Mouse (Mus musculus) Muller cell, postnatal 12 days (primary cell): ENCODE data around the gene Vegfd.

ENCODE experiments used
- DNase-seq: peaks from one replicate; pipeline ENCODE4 v3.0.0-alpha.2; 2015; ENCODE audit errors: inconsistent ontology term

The Vegfd gene

DNA sequence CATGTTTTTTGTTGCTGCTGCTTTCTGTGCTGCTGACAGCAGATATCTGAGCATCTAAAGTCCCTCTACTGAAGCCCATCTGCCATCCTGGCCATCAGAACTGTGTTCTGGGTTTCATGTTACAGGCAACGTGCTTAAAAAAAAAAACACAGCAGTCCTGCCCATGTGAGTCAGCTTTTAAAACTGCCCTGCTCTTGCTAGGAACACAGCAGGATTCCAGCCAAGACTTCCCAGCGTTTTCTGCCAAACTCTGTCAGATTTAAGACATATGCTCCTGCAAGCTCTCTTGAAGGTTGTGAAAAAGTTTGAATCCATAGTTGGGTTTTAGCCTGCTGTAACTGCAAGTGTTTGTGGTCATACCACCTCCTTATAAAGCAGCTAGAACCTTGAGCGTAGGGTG lies at the start of gene Vegfd:
Gene Vegfd, plus strand, starts transcription at position 298 of the 400 bp plus-strand sequence.
- peak; percentile 27 for DNase-seq

DNA sequence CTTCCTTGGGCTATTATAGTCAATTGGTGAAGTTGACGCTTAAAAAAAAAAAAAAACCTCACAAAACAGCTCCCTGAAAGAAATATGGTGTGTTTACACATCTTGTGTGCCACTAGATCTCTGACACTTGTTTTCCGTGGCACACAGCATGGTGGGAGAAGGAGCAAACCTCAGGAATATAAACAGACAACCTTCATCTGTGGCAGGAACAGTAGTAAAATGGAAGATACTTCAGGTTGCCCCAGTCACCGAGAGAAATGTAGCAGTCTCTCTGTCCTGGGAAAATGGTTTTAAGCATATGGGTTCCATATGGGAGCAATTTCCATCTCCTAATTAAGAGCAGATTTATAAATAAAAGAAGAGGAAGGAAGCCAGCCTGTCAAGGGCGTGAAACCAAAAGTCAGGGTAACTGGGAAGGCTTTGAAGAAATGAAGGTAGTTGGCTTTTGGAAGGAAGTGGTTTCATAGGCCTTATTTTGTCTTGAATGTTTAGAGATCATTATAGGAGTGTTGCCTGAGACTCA lies 49.7 kb upstream of the Vegfd start:
- DNase-seq = no peak

DNA sequence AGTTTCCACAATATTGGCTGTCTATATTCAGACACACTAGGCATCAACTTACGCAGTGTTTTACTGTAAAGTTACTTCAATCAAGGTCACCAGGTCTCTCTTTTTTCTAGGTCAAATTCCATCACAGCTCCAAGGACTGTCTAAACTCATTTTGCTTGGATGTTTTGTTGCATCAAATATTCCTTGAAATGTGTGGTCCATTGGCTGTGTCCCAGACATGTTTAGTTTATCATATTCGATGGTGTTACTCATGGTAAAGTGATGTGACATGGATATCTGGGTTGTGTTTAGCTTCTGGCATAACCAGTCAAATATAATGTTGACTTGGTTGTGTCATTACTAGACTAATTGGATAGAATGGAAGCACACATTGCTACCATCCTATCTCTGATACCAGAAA lies 42.8 kb upstream of the Vegfd start:
- DNase-seq = no peak

DNA sequence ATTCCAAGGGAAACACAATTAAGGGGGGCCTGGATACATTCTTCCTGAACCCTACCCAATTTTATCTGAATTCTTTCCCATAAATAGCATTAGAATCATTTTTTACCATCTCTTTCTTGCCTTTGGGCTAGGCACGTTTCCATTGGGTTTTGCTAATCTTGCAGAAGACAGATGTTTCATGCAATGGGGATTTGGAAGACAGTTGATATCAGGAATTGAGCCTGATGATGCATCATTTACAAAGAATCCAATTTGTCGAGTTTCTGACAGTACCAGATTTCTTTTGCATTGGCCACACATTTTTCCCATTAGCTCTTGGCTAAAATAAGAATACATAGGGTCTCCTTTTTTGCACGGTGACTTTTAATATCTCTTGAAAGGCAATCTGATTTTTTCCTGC lies 42.4 kb upstream of the Vegfd start:
- no peak for DNase-seq

DNA sequence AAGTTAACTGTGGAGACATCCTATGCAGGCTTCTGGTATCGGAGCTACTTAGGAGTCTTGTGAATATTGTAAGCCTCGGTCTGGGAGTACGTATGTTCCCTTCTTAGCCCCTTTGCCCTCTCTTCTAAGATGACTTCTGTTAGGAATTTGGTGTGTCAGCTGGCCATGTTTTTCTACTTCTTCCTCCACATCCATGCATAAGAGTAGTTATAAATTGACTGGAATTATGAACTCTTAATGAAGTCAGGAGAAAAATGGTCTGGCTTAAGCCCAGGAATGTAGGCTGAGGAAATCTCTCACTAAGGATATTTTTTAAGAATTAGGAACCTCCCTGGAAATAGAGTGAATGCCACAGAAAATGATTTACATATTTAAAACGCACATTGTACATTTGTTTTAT lies 34.6 kb upstream of the Vegfd start:
- DNase-seq = no peak

DNA sequence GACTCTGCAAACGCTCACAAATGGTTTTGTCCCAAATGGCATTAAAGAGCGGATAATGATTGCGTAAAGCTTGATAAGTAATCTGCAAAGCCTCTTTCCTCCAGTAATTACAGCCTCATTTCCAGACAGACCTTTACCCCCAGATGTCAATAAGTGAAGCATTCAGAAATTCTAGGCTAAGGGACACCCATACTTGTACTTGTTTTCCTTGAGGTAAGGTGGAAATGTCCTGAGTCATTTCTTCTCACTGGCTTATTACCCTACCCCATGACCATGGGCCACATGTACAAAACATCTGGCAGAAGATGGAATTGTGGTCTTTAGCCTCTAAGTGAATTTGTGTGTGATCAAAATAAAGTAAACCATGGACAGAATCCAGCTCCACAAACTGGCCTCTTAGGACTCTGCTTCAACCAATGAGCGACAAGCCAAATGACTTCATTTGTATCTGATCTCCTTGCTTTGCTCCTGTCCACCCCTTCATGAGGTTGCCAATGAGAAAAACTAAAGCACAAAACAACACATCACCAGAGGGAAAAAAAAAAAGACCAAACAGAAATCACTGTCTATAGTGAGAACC lies 27.7 kb upstream of the Vegfd start:
- DNase-seq = no peak

DNA sequence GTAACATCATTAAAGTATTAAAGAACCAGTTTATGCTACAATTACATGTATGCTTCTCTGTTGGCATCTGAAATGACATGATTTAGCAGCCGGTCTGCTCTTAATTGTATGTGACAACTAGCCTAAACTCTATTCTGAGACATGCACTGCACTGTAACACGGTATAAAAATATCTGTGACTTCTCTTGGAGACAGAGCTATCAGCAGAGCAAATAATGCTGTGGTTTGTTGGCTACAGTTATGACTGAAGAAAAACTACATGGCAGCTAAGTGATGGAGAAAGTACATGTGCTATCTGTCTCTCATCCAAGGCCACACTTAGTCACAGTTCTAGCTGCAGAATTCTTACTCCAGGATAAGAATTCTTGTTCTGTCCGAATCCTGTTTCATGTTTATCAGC lies 24.2 kb upstream of the Vegfd start:
- no peak for DNase-seq

DNA sequence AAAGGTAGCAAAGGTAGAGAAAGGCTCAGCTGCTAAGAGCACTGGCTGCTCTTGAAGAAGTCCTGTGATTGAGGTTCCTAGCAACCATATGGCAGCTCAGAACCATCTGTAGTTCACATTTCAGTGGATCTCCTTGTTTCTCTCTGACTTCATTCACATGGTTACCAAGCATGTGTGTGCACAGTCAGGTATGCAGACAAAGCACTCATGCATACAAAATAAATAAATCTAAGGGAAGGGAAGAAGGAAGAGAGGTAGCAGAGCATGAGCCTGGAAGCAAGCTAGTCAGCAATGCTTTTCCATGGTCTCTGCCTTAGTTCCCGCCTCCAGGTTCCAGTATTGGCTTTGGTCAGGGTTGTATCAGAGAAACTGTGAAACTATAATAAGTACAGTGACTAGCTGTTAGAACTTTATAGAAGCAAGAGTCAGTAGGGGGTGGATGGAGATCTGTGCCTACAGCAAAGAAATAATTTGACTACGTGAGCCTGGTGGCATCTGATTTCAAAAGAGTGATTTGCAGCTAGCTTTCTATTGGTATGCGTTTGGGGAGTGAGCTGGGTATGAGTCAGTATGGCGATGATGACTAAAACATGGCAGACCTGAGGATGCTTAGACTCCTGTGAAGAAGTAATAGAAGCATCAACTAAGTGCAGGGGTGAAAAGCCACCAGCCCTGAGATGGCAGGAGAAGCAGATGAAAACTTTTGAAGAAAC lies 7.9 kb upstream of the Vegfd start:
- DNase-seq = no peak

DNA sequence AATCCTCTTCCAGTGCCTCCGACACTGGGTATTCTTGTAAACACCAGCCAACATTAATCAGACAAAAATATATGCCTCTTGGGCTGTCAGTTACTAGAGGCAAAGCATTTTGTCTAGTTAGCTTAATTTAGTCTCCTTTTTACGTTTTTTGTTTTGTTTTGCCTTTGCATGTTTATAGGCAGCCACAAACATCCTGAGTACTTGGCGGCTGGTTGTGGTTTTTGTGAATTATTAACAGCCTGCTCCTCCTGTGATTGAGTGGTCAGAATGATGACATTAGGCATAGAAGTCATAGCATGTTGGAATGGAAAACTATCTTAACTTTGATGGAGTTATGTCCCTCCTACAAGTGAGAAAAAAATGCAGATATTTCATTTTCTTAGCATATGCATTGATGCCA lies 2.6 kb upstream of the Vegfd start:
- DNase-seq = no peak

DNA sequence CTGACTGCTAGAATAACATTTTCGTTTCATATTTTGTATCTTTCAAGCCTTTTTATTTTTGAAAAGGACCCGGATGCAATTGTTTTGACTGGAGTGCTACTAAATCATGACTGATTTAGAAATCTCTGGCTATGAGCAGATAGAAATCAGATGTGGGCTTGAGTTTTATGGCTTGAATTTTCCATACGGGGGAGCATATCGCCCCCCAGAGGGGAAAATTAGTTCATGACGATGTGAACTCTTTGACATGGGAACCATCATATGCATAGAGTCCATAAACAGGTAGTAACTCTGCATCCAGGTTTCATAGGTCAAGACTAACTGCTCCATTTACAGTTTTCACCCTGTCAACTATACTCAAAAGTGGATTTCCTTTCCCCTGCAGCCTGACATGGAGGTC lies 1.4 kb downstream of the Vegfd start:
- DNase-seq = no peak

DNA sequence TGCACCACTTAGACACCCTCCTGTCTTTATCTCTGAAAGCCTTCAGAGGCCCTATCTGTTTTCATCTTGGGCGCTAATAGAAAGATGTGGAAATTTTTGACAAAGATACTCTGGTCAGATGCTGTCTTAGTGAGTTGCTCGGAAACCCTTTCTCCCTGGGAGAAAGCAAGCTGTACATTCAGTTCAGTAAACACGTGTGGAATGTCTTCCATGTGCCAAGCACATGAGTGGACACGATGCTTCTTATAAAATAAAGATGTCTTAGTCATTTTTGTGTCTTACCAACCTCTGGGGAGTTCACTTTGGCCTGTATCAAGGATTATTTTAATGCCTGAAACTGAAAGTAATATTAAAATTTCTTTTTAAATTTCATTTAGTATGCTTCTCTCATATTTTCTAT lies 6.5 kb downstream of the Vegfd start:
- no peak for DNase-seq

DNA sequence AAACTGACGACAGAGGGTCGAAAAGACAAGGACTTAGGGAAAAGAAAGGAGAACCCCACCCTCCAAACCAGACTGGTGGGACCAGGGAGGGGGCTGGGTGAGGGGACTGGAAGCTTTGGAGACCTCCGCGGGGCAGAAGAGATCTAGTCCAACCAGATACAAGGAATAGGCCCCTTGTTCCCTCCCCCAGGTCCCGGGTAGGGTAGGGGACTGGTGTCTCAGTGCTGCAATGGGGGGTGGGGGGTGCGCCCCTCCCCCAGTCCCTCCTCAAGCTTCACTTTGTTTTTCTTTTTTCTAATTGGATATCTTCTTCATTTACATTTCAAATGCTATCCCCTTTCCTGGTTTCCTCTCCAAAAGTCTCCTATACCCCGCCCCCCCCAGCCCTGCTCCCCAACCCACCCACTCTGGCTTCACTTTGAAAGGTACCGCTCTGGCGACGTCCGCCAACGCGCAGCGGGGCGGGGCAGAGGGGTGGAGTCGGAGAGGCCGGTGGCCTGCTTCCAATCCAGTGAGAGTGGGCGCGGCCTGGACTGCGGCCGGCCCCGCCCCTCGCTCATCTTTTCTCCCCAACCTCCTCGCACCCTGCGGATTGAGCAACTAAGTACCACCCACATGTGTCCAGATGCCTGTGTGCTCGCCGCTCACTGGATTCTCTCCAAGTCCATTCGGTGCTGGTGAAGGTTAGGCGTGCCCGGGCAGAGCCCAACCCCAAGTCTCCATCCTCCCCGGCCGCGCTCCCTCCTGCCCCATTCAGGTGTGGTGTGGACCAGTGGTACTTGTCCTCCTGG lies 8.6 kb downstream of the Vegfd start:
- DNase-seq = peak; percentile 87

DNA sequence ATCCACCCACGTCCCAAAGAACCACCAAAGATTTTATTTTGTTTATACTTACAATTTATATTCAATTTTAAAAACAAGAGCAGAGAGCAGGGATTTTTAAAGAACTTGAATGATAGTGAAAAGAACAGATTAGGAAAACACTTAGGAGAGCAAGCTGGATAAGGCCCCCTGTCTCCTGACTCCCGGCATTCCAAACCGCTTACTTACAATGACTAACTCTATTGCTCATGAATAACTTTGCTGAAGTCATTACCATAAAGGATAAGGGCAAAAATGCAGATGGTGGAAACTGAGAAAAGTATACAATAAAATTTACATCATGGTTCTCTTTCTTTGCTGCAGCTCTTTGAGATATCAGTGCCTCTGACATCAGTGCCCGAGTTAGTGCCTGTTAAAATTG lies 20.9 kb downstream of the Vegfd start:
- peak; percentile 4 for DNase-seq

DNA sequence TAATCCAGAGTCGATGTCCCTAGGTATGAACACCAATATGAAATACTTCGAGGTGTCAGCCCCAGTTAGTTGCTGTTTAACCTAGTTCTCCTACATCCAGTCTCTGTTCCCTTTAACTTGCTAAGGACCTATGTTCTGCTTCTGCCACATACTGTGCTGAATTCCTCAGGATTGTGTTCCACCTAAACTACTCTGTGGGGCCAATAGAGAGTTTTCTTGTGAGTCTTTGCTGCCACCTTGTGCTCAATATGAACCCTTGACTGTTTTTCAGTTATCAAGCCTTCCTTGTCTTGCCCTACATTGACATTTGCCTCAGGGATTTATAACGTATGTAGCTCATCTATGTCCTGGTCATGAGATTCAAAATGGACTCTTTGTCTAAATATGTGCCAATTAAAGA lies 25.3 kb downstream of the Vegfd start:
- peak; percentile 5 for DNase-seq

DNA sequence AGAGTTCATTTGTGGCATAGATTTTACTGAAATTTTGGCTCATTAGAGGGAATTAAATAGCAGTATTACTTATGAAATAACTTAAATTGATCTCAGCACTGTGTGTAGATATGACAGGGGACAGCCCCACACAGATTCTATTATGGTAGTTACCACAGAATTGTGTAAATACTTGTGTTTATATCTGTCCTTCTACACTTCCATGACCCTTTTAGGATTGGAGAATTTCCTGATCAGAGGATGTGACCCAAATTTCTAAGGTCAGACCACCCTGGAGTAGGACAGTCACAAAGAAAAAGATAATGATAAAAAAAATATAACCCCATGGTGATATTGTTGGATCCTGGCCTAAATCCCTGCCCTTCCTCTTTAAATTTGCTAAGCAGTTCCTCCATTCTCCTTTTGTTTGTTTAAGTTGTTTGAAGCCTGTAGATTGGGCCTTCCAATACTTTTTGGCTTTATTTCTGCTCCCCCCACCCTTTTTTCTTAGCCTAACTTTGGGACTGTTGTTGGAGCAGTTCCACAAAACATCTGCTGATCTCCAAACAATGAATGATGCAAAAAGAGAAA lies 32.0 kb downstream of the Vegfd start:
- no peak for DNase-seq

DNA sequence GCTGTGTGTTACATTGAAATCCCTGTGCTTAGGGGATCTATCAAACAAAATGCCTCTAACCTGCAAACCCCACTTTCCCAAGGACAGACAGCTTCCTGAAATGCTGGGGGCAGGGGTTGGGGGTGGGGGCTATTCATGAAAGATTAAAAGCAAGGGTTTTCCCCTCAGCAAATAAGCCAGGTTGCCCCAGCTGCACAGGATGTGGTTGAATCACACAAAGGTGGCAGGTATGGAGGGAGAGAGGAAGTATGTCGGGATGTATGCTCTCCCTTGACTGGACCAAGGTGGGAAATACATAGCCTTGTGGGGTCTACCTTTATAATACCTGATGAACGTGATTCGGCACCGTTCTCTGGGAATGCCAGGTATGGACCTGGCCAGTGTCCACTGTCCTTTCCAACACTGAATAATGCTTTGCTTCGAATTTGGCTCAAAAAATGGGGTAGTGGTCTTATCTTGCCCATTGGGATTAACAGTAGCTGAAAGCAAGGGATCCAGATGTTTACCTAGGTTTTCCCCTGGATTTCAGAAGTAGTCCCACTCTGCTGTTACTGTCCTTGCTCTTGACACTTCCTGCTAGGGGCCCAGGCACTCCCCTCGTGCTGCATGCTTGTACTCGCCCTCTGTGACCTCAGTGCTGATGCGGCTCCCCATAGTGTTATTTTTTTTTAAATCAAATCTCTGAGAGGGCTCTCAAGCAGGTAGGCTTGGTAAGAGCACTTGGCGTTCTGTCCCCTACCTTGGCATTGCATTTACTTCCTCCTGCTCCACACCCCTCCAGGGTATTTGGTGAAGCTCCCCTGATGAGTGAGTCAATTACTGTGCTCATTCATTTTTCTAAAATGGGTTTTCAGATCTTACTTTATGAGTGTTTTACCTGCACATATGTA lies 33.2 kb downstream of the Vegfd start:
- no peak for DNase-seq

DNA sequence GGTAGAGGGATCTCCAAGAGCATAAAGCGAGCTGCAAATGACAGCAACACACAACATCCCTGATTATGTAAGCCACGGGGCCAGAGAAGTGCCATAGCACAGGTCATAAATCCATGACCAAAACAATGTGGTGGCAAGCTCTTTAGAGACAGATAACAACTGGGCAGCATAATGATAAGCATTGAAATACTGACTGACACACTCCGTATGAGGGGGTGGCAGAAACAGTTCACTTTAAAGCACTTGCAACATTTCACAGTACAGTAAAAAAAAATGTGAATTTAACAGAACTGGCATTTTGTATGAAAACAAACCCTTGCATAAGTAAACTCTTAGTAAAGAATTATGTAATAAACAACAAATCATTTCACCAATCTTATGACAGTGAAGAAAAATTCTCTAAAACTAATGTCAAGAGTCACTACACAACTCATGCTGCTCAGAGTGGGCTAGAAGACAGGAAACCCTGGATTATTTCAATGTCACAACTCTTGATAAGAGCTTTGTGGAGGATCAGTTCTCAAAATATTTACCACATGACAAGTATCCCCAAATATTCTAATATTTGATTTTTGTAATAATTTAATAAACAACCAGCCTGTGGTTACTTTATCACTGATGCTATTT lies 35.2 kb downstream of the Vegfd start:
- no peak for DNase-seq

DNA sequence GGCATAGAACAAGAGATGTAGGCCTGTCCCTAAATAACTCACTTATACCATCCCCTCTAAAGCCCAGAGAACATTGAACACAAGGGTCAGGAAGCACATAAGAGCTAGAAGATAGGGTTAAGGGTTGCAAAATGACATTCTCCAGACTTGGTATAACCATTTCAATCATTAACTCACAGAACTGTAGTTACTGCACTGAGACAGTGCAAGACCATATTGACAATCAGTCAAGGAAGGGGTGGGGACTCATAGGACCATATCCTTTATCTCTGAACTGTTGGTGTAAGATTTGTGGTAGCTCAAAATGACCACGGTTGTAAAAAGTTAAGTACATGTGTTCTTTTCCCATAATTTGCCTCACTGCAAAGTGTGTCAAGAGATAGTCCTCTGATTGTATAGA lies 37.4 kb downstream of the Vegfd start:
- DNase-seq = no peak

DNA sequence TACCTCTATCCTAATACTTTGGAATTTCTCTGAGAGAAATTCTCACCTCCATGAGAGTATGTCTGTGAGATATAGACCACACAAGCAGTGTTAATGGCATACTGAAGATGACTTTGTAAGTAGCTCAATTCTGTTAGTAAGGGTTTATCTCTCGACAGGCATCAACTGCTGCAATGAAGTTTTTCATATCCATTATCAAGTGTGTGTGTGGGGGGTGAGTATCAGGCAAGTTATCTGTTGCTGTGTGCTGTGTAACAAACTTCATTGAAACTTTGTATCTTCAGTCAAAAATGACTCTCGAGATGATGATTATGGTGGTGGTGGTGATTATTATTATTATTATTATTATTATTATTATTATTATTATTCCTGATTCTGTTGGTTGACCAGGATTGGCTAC lies 43.6 kb downstream of the Vegfd start:
- DNase-seq = no peak

DNA sequence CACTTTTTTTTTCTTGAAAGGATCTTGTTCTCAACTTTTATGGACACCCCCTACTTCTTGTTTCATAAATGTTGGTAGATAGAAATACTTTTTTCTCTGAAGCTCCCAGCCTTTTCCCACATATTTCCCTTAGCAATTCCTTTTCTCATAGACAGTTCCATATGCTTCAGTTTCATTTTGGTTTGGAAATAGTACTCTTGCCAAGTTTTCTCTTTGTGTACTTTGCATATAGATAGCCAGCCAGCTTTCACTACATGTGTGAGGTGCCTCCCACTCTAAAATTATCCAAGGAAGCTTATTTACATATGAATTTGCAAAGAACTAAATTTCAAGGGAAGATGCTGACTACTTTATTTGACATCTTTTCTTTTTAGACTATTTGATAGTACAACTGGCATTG lies 44.8 kb downstream of the Vegfd start:
- DNase-seq = no peak

DNA sequence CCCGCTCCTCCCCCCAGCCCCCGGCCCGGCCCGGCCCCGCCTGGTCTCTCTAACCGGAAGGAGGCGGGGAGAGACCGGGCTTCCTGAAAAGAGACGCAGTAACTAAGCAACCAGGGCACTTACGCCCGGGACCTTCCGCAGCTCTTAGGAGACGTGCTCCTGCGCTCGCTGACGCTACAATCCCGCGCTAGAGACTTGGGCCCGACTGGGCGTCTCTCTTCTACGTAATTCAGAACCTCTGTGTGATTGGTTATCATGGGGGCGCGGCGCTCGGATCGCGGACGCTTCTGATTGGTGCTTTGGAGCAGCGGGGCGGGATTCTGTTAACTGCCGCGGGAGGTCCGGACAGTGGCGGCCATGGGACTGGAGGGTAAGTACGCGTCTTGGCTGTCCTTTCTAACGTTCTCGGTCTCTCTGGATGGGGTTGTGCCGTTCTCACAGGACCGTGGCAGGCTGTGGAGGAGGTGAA lies 46.3 kb downstream of the Vegfd start, which contains the start of gene Piga:
Gene Piga, plus strand, starts transcription at position 317 of the 469 bp plus-strand sequence.
- peak; percentile 97 for DNase-seq
